Mouse (Mus musculus): ENCODE results near the gene Rsg1.

GRCm38 (mm10) chr4:141204580-141205061 lies 9.1 kb upstream of the Rsg1 start:
- TF ChIP-seq POLR2A (IDR thresholded peaks at IDR 0.05; ENCODE audit: low read depth, low read length) (no peak), CTCF (IDR thresholded peaks at IDR 0.05; ENCODE audit: extremely low read depth, insufficient read depth, insufficient read length, insufficient replicate concordance) (no peak)
